Mouse (Mus musculus) lung, embryonic 14.5 days (tissue): ENCODE data around the gene Il16. TPM values are rescaled to one million over a fixed set of nuclear protein-coding genes. Genes with fewer than 3 reads are reported as not detected.

ENCODE experiments used
- ATAC-seq: fragments of 200-750 bp; cut with Nextera tagmentation; 2 replicates; pipeline ENCODE4 v1.8.0; 2017; ENCODE audit warnings: mild to moderate bottlenecking, moderate TSS enrichment, moderate library complexity; ENCODE audit not compliant: insufficient read depth
- DNase-seq: peaks from one replicate; pipeline ENCODE4 v3.0.0-alpha.2; 2015
- H3K27ac ChIP-seq: fragments of 300-500 bp; sonication (generic); 2 replicates; pipeline ENCODE4 v1.5.1; 2014; ENCODE audit warnings: low read depth, mild to moderate bottlenecking, moderate library complexity
- H3K27me3 ChIP-seq: fragments of 300-500 bp; sonication (generic); 2 replicates; pipeline ENCODE4 v1.6.1; 2014; ENCODE audit warnings: low read length, control low read depth; ENCODE audit not compliant: insufficient read depth
- H3K36me3 ChIP-seq: fragments of 300-500 bp; sonication (generic); 2 replicates; pipeline ENCODE4 v1.6.1; 2014; ENCODE audit warnings: control low read depth; ENCODE audit not compliant: insufficient read depth
- H3K4me1 ChIP-seq: fragments of 300-500 bp; sonication (generic); 2 replicates; pipeline ENCODE4 v1.6.1; 2014; ENCODE audit warnings: antibody characterized with exemption, control low read depth; ENCODE audit not compliant: insufficient read depth
- H3K4me2 ChIP-seq: fragments of 300-500 bp; sonication (generic); 2 replicates; pipeline ENCODE4 v1.6.1; 2014; ENCODE audit warnings: mild to moderate bottlenecking
- H3K4me3 ChIP-seq: fragments of 300-500 bp; sonication (generic); 2 replicates; pipeline ENCODE4 v1.5.1; 2014; ENCODE audit warnings: low read depth, low read length
- H3K9ac ChIP-seq: fragments of 300-500 bp; sonication (generic); 2 replicates; pipeline ENCODE4 v1.6.1; 2014
- H3K9me3 ChIP-seq: fragments of 300-500 bp; sonication (generic); 2 replicates; pipeline ENCODE4 v1.6.1; 2016; ENCODE audit warnings: low read depth, low read length, control low read depth
- CTCF ChIP-seq: IDR thresholded peaks from 2 replicates; pipeline ENCODE4 v1.5.1; 2016; ENCODE audit warnings: antibody characterized with exemption, low read depth
- WGBS: fragments of 180-500 bp; shearing (Covaris S2); extraction: QIAGEN DNeasy Blood & Tissue Kit; methylation state at CpG from one replicate; pipeline ENCODE4 v1.1.7; 2014; 5-methylcytosine and 5-hydroxymethylcytosine counted together
- polyA plus RNA-seq: library from polyadenylated mRNA; unstranded; fragments of >200 nt; fragmentation: Nextera tagmentation; extraction: Ambion mirVana; gene quantifications from 2 replicates; pipeline ENCODE4 v1.2.1, GENCODE M21; 2014

The Il16 gene
- polyA plus RNA-seq, 1 experiment from 2014 or later = 2.3 TPM

GRCm38 (mm10) chr7:83611886-83612285 is 133.6 kb downstream of the Il16 start:
- no peak for DNase-seq
- no peaks in the 10 kb centered on the region for H3K4me1 ChIP-seq
- no peak overlapping the region for H3K27ac ChIP-seq
- WGBS = 53% methylated on average over 1 of the region's 1 CpGs
- ATAC-seq = no peak
- H3K9me3 ChIP-seq = no peaks in the 10 kb centered on the region
- H3K4me2 ChIP-seq = no peak overlapping the region
- TF ChIP-seq CTCF = no peak
- H3K27me3 ChIP-seq = no peaks in the 10 kb centered on the region
- H3K9ac ChIP-seq = no peak overlapping the region
- H3K4me3 ChIP-seq = no peak overlapping the region
- no peaks in the 10 kb centered on the region for H3K36me3 ChIP-seq

- Histone ChIP-seq H3K36me3 (no peaks in the 10 kb centered on the region), H3K9me3 (no peaks in the 10 kb centered on the region), H3K4me2 (no peak overlapping the region), H3K9ac (no peak overlapping the region), H3K27ac (no peak overlapping the region), H3K4me1 (no peaks in the 10 kb centered on the region), H3K4me3 (no peak overlapping the region), H3K27me3 (no peaks in the 10 kb centered on the region)
- TF ChIP-seq CTCF = no peak
- WGBS = 93% methylated on average over 4 of the region's 4 CpGs
- DNase-seq = no peak
- ATAC-seq = no peak
Measured at GRCm38 (mm10) chr7:83609891-83610290, 135.6 kb downstream of the Il16 start.

- 98% methylated on average over 2 of the region's 2 CpGs for WGBS
- no peak overlapping the region for H3K4me3 ChIP-seq
Measured at GRCm38 (mm10) chr7:83606796-83607195, 138.7 kb downstream of the Il16 start.

GRCm38 (mm10) chr7:83604180-83604944 is 141.2 kb downstream of the Il16 start:
- Histone ChIP-seq H3K4me1 (no peaks in the 10 kb centered on the region), H3K27me3 (no peaks in the 10 kb centered on the region), H3K9ac (no peak overlapping the region), H3K4me3 (no peak overlapping the region), H3K9me3 (no peaks in the 10 kb centered on the region), H3K36me3 (no peaks in the 10 kb centered on the region), H3K27ac (no peak overlapping the region), H3K4me2 (no peak overlapping the region)
- DNase-seq = peak; percentile 16
- WGBS = 85% methylated on average over 7 of the region's 7 CpGs
- no peak for ATAC-seq
- TF ChIP-seq CTCF = no peak

More at GRCm38 (mm10) chr7:83606796-83607195, 138.7 kb downstream of the Il16 start:
- Histone ChIP-seq H3K4me2 (no peak overlapping the region), H3K9me3 (no peaks in the 10 kb centered on the region), H3K27me3 (no peaks in the 10 kb centered on the region), H3K9ac (no peak overlapping the region), H3K36me3 (no peaks in the 10 kb centered on the region), H3K4me1 (no peaks in the 10 kb centered on the region), H3K27ac (no peak overlapping the region)
- no peak for TF ChIP-seq CTCF
- ATAC-seq (no peak), DNase-seq (no peak)

- WGBS = 54% methylated on average over 8 of the region's 8 CpGs
- no peaks in the 10 kb centered on the region for H3K27me3 ChIP-seq
- H3K4me1 ChIP-seq = no peaks in the 10 kb centered on the region
- H3K9me3 ChIP-seq = no peaks in the 10 kb centered on the region
- no peak overlapping the region for H3K4me2 ChIP-seq
- H3K9ac ChIP-seq = no peak overlapping the region
- H3K36me3 ChIP-seq = no peaks in the 10 kb centered on the region
- DNase-seq (peak; percentile 62), ATAC-seq (no peak)
- no peak overlapping the region for H3K4me3 ChIP-seq
- TF ChIP-seq CTCF = peak; percentile 75
- H3K27ac ChIP-seq = no peak overlapping the region
Measured at GRCm38 (mm10) chr7:83599913-83600286, 145.6 kb downstream of the Il16 start.

GRCm38 (mm10) chr7:83598997-83599912 is 146.3 kb downstream of the Il16 start:
- no peak for TF ChIP-seq CTCF
- no peaks in the 10 kb centered on the region for H3K9me3 ChIP-seq
- H3K9ac ChIP-seq = no peak overlapping the region
- no peaks in the 10 kb centered on the region for H3K27me3 ChIP-seq
- no peak overlapping the region for H3K27ac ChIP-seq
- no peaks in the 10 kb centered on the region for H3K4me1 ChIP-seq
- 70% methylated on average over 13 of the region's 13 CpGs for WGBS
- H3K4me2 ChIP-seq = no peak overlapping the region
- H3K4me3 ChIP-seq = no peak overlapping the region
- ATAC-seq (no peak), DNase-seq (no peak)
- H3K36me3 ChIP-seq = no peaks in the 10 kb centered on the region

GRCm38 (mm10) chr7:83597063-83597462 is 148.5 kb downstream of the Il16 start:
- no peak for TF ChIP-seq CTCF
- H3K27me3 ChIP-seq = no peaks in the 10 kb centered on the region
- H3K4me1 ChIP-seq = no peaks in the 10 kb centered on the region
- H3K27ac ChIP-seq = no peak overlapping the region
- no peak overlapping the region for H3K4me2 ChIP-seq
- H3K4me3 ChIP-seq = no peak overlapping the region
- ATAC-seq = no peak
- no peaks in the 10 kb centered on the region for H3K36me3 ChIP-seq
- H3K9me3 ChIP-seq = no peaks in the 10 kb centered on the region
- 82% methylated on average over 3 of the region's 3 CpGs for WGBS
- H3K9ac ChIP-seq = no peak overlapping the region
- no peak for DNase-seq
